Mouse (Mus musculus): ENCODE data around the gene Iqgap2. TPM values are rescaled to one million over a fixed set of nuclear protein-coding genes. Genes with fewer than 3 reads are reported as not detected.

Gene Iqgap2
- polyA plus RNA-seq, 1 experiment from 2014 or later = 14.0 TPM

- 90% methylated on average over 7 of the region's 7 CpGs for WGBS
Observed at GRCm38 (mm10) chr13:95842803-95843202, 48.9 kb downstream of the Iqgap2 start.

GRCm38 (mm10) chr13:95841946-95842345 lies 49.8 kb downstream of the Iqgap2 start:
- H3K27ac ChIP-seq = no peak overlapping the region
- no peaks in the 10 kb centered on the region for H3K4me1 ChIP-seq
- 91% methylated on average over 1 of the region's 1 CpGs for WGBS
- DNase-seq (ENCODE audit: extremely low spot score, low spot score) = no peak
- peaks cover 5% of the 10 kb centered on the region for H3K36me3 ChIP-seq (replicated peaks)
- H3K27me3 ChIP-seq (ENCODE audit: poor library complexity, severe bottlenecking) = no peaks in the 10 kb centered on the region
- H3K9me3 ChIP-seq = no peaks in the 10 kb centered on the region
- H3K4me3 ChIP-seq = no peak overlapping the region

More at GRCm38 (mm10) chr13:95842803-95843202, 48.9 kb downstream of the Iqgap2 start:
- Histone ChIP-seq H3K27ac (no peak overlapping the region), H3K4me1 (no peaks in the 10 kb centered on the region), H3K4me3 (no peak overlapping the region), H3K9me3 (no peaks in the 10 kb centered on the region), H3K36me3 (replicated peaks) (no peaks in the 10 kb centered on the region), H3K27me3 (ENCODE audit: poor library complexity, severe bottlenecking) (no peaks in the 10 kb centered on the region)
- no peak for DNase-seq (ENCODE audit: extremely low spot score, low spot score)

- 91% methylated on average over 3 of the region's 3 CpGs for WGBS
- H3K36me3 ChIP-seq (replicated peaks) = peaks cover 23% of the 10 kb centered on the region
- DNase-seq (ENCODE audit: extremely low spot score, low spot score) = no peak
- no peaks in the 10 kb centered on the region for H3K9me3 ChIP-seq
- peaks cover 16% of the 10 kb centered on the region for H3K4me1 ChIP-seq
- H3K27me3 ChIP-seq (ENCODE audit: poor library complexity, severe bottlenecking) = no peaks in the 10 kb centered on the region
- H3K4me3 ChIP-seq = no peak overlapping the region
- no peak overlapping the region for H3K27ac ChIP-seq
Observed at GRCm38 (mm10) chr13:95836944-95837343, 54.8 kb downstream of the Iqgap2 start.

GRCm38 (mm10) chr13:95833473-95833872 lies 58.2 kb downstream of the Iqgap2 start:
- Histone ChIP-seq H3K36me3 (replicated peaks) (peaks cover 23% of the 10 kb centered on the region), H3K4me3 (no peak overlapping the region), H3K27ac (no peak overlapping the region), H3K9me3 (no peaks in the 10 kb centered on the region), H3K4me1 (peaks cover 20% of the 10 kb centered on the region), H3K27me3 (ENCODE audit: poor library complexity, severe bottlenecking) (no peaks in the 10 kb centered on the region)
- no peak for DNase-seq (ENCODE audit: extremely low spot score, low spot score)
- 90% methylated on average over 6 of the region's 6 CpGs for WGBS

- no peak overlapping the region for H3K4me3 ChIP-seq
- DNase-seq (ENCODE audit: extremely low spot score, low spot score) = no peak
- no peaks in the 10 kb centered on the region for H3K27me3 ChIP-seq (ENCODE audit: poor library complexity, severe bottlenecking)
- peaks cover 23% of the 10 kb centered on the region for H3K36me3 ChIP-seq (replicated peaks)
- 29% methylated on average over 3 of the region's 3 CpGs for WGBS
- peaks cover 20% of the 10 kb centered on the region for H3K4me1 ChIP-seq
- no peak overlapping the region for H3K27ac ChIP-seq
- H3K9me3 ChIP-seq = no peaks in the 10 kb centered on the region
Observed at GRCm38 (mm10) chr13:95832712-95833111, 59.0 kb downstream of the Iqgap2 start.

GRCm38 (mm10) chr13:95831760-95832159 lies 60.0 kb downstream of the Iqgap2 start:
- H3K36me3 ChIP-seq (replicated peaks) = peaks cover 16% of the 10 kb centered on the region
- H3K27me3 ChIP-seq (ENCODE audit: poor library complexity, severe bottlenecking) = no peaks in the 10 kb centered on the region
- DNase-seq (ENCODE audit: extremely low spot score, low spot score) = no peak

GRCm38 (mm10) chr13:95829431-95830171 lies 62.1 kb downstream of the Iqgap2 start:
- peaks cover 11% of the 10 kb centered on the region for H3K36me3 ChIP-seq (replicated peaks)
- 92% methylated on average over 7 of the region's 7 CpGs for WGBS
- H3K4me1 ChIP-seq = peaks cover 20% of the 10 kb centered on the region
- H3K27ac ChIP-seq = no peak overlapping the region
- H3K4me3 ChIP-seq = no peak overlapping the region
- no peak for DNase-seq (ENCODE audit: extremely low spot score, low spot score)
- no peaks in the 10 kb centered on the region for H3K27me3 ChIP-seq (ENCODE audit: poor library complexity, severe bottlenecking)
- no peaks in the 10 kb centered on the region; the same call in 1 of the 2 replicates for H3K9me3 ChIP-seq

More at GRCm38 (mm10) chr13:95831760-95832159, 60.0 kb downstream of the Iqgap2 start:
- Histone ChIP-seq H3K4me1 (peaks cover 20% of the 10 kb centered on the region), H3K4me3 (no peak overlapping the region), H3K27ac (peak overlapping the region; percentile 62; the same call in 1 of the 2 replicates), H3K9me3 (no peaks in the 10 kb centered on the region)

GRCm38 (mm10) chr13:95828616-95829015 lies 63.1 kb downstream of the Iqgap2 start:
- Histone ChIP-seq H3K36me3 (replicated peaks) (peaks cover 5% of the 10 kb centered on the region), H3K4me3 (no peak overlapping the region), H3K4me1 (peaks cover 21% of the 10 kb centered on the region), H3K27me3 (ENCODE audit: poor library complexity, severe bottlenecking) (no peaks in the 10 kb centered on the region), H3K27ac (no peak overlapping the region), H3K9me3 (no peaks in the 10 kb centered on the region; the same call in 1 of the 2 replicates)
- WGBS = 90% methylated on average over 5 of the region's 5 CpGs
- DNase-seq (ENCODE audit: extremely low spot score, low spot score) = no peak

- H3K4me3 ChIP-seq = no peak overlapping the region
- no peak for DNase-seq (ENCODE audit: extremely low spot score, low spot score)
- peaks cover 10% of the 10 kb centered on the region for H3K4me1 ChIP-seq
- H3K27ac ChIP-seq = no peak overlapping the region
- no peaks in the 10 kb centered on the region for H3K27me3 ChIP-seq (ENCODE audit: poor library complexity, severe bottlenecking)
- no peaks in the 10 kb centered on the region; the same call in 1 of the 2 replicates for H3K9me3 ChIP-seq
- peaks cover 5% of the 10 kb centered on the region for H3K36me3 ChIP-seq (replicated peaks)
- WGBS = 91% methylated on average over 6 of the region's 6 CpGs
Observed at GRCm38 (mm10) chr13:95826178-95826577, 65.5 kb downstream of the Iqgap2 start.

- Histone ChIP-seq H3K9me3 (no peaks in the 10 kb centered on the region; the same call in 1 of the 2 replicates), H3K36me3 (replicated peaks) (peaks cover 5% of the 10 kb centered on the region), H3K27ac (no peak overlapping the region), H3K27me3 (ENCODE audit: poor library complexity, severe bottlenecking) (no peaks in the 10 kb centered on the region), H3K4me1 (peaks cover 14% of the 10 kb centered on the region), H3K4me3 (no peak overlapping the region)
- WGBS = 76% methylated on average over 6 of the region's 6 CpGs
- DNase-seq (ENCODE audit: extremely low spot score, low spot score) = no peak
Observed at GRCm38 (mm10) chr13:95822918-95823317, 68.8 kb downstream of the Iqgap2 start.

GRCm38 (mm10) chr13:95820071-95820470 lies 71.7 kb downstream of the Iqgap2 start:
- WGBS = 92% methylated on average over 9 of the region's 9 CpGs
- Histone ChIP-seq H3K4me1 (peaks cover 17% of the 10 kb centered on the region), H3K36me3 (replicated peaks) (peaks cover 3% of the 10 kb centered on the region)

GRCm38 (mm10) chr13:95818941-95819340 lies 72.8 kb downstream of the Iqgap2 start:
- Histone ChIP-seq H3K36me3 (replicated peaks) (no peaks in the 10 kb centered on the region; the same call in 1 of the 2 replicates), H3K27ac (no peak overlapping the region), H3K9me3 (no peaks in the 10 kb centered on the region), H3K4me3 (no peak overlapping the region), H3K27me3 (ENCODE audit: poor library complexity, severe bottlenecking) (no peaks in the 10 kb centered on the region), H3K4me1 (peaks cover 17% of the 10 kb centered on the region)
- 97% methylated on average over 4 of the region's 4 CpGs for WGBS
- no peak for DNase-seq (ENCODE audit: extremely low spot score, low spot score)

More at GRCm38 (mm10) chr13:95820071-95820470, 71.7 kb downstream of the Iqgap2 start:
- no peak overlapping the region for H3K4me3 ChIP-seq
- no peaks in the 10 kb centered on the region for H3K27me3 ChIP-seq (ENCODE audit: poor library complexity, severe bottlenecking)
- H3K27ac ChIP-seq = no peak overlapping the region
- DNase-seq (ENCODE audit: extremely low spot score, low spot score) = no peak
- H3K9me3 ChIP-seq = no peaks in the 10 kb centered on the region; the same call in 1 of the 2 replicates

GRCm38 (mm10) chr13:95813643-95814042 lies 78.1 kb downstream of the Iqgap2 start:
- H3K4me3 ChIP-seq = no peak overlapping the region
- DNase-seq (ENCODE audit: extremely low spot score, low spot score) = no peak
- no peaks in the 10 kb centered on the region for H3K9me3 ChIP-seq
- 93% methylated on average over 3 of the region's 3 CpGs for WGBS
- peaks cover 15% of the 10 kb centered on the region for H3K4me1 ChIP-seq
- no peak overlapping the region for H3K27ac ChIP-seq
- no peaks in the 10 kb centered on the region; the same call in 1 of the 2 replicates for H3K36me3 ChIP-seq (replicated peaks)
- H3K27me3 ChIP-seq (ENCODE audit: poor library complexity, severe bottlenecking) = no peaks in the 10 kb centered on the region
